Mouse (Mus musculus) cerebellum, postnatal 14 days (tissue): ENCODE results near the gene Dbil5.

Source experiments
- DNase-seq, 2 experiments: peaks; one replicate each; pipeline ENCODE4 v3.0.0; 2021; ENCODE audit warnings: mixed read lengths in 2 of 2

Dbil5 gene

GRCm38 (mm10) chr11:76239750-76240149 is 22.3 kb downstream of the Dbil5 start:
- no peak for DNase-seq

- peak; percentile 96 to 98 for DNase-seq
Measured at GRCm38 (mm10) chr11:76242901-76243810, 25.7 kb downstream of the Dbil5 start, which contains the start of the genes Mrm3 and Glod4. TSS of gene Mrm3 (plus strand) at chr11:76243715. TSS of gene Glod4 (minus strand) at chr11:76243725.

DNA sequence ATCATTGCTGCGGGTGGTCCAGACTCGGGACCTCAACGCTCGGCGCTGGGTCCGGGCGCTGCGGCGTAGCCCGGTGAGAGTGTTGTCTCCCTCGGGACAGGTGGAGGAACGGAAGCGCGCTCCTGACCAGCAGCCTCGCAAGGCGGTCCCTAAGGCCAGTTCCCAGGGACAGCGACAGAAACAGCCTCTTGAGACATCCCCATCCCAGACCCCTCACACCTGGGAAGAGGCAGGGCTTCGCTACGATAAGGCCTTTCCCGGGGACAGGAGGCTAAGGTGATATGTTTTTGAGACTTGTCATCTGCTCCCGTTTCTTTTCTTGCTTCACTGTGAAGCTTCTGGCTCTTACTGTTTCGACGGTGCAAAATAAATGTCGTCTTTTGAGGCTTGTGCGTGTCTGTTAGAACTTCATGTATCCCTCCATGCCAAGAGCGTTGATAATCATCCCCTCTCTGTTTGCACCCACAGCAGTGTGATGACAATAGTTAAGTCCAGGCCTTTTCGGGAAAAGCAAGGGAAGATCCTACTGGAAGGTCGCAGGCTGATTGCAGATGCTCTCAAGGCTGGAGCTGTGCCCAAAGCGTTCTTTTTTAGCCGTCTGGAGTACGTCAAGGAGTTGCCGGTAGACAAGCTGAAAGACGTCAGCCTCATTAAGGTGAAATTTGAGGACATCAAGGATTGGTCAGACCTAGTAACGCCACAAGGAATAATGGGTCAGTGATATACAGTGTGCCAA is 26.6 kb downstream of the Dbil5 start:
- peak in 1 of 2 experiments; percentile 53 for DNase-seq

- no peak for DNase-seq
Measured at GRCm38 (mm10) chr11:76246439-76246838, 29.0 kb downstream of the Dbil5 start.

DNA sequence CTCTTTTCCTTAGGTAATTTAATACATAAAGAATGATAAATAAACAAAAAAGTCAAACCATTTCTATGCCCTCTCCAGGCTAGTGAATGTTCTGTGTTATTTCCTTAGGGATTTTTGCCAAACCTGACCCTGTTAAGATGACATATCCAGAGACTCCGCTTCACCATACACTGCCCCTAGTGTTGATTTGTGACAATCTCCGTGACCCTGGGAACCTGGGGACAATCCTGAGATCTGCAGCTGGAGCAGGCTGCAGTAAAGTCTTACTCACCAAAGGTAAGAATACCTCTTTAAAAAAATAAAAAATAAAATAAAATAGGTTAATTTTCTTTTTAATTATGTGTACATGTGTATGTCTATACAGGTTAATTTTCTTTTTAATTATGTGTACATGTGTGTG is 29.8 kb downstream of the Dbil5 start:
- DNase-seq, result no peak

DNA sequence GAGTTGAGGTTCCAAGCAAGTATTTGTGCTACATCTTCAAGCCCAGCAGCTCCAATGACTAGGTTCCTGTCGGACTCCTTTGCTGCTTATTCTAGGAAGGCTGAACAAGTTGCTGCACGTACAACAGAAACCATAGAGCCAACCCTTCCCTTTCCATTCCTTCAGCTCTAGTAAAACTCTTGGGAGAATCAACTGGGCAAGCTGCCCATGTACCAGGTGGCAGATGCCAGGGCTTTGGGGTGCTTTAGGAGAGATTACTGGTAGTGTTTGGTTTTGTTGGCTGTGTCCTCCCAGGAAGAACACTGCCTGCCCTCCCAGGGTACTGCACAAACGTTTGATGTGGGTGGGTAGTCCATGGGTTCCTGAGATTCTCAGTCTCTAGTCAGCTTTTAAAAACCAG is 34.6 kb downstream of the Dbil5 start:
- peak; percentile 75 to 76 for DNase-seq

DNA sequence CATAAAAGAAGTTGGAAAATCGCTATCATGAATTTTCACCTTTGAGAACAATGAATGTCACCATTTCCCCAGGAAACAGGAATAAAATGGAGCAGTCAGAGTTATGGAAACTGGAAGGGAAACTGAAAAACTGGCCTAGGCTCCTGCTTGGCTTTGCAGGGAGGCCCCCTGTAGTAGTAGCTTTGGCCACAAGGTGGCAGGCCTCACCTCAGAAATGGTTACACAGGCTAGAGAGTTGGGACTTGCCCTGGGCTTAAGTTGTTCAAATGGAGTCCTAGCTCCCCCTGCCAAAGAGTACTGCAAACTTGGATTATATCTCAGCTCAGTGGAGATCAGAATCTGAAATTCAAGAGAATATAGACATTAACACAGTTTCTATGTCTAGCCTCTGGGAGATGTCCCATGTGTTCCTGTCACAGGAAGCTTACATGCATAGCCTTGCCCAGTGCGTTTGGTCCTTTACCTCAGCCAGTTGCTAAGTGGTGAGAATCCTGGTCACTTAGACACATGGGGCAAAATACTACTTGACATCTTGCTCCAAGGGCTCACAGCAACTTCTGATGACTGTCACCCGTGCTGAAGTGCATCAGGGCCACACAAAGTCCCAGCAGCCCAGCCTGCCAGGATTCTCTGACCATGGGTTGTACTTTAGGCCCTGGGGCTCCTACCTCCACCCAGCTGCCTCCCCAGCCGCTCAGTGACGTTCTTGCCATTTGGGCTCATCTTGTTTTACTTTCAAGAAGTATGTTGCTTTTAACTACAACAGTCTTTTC is 35.9 kb downstream of the Dbil5 start:
- DNase-seq, result peak; percentile 94 to 95

- no peak for DNase-seq
Measured at GRCm38 (mm10) chr11:76253918-76254264, 36.5 kb downstream of the Dbil5 start.

DNA sequence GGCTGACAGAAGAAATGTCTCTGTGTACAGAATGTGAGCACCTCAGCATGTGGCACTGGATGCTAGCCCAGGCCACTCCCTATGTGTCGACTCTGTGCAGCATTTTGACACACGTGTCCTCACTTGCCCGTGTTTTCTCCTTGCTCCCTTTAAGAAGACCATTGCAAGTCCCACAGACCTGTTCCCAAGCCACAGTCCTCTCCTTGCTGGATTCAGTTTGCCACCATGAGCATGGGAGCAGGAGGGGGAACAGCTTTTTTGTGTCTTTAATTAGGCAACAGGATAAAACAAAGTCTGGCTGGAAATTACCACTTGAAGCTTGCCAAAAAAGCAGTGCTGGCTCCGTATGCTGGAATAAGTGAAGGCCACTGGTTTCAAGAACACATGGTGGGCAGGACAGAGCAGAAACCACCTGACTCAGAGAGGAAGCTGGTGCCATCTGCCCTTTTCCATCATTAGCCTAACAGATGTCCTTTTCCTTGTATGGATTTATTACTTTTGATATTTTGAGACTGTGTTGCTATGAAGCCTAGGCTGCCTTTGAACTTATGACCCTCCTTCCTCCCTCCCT is 38.1 kb downstream of the Dbil5 start:
- peak; percentile 88 for DNase-seq

DNA sequence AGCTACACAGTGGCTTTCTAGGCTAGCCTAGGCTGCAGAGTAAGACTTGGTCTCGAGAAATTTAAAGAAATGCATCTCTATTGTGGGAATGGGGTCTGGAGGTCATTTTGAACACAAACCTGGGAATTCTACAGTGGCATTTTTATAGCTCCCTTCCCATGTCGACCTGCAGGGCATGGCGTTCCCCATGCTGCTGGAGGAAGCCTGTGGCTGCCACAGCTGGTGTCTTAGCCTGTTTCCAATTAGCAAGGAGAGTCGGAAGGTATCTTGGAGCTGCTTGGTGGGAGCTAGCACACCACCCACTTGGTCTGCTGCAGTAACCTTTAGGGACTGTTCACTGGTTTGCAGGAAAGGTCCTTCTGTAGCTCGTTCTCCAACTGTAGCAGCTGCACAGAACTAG is 38.7 kb downstream of the Dbil5 start:
- no peak for DNase-seq

DNA sequence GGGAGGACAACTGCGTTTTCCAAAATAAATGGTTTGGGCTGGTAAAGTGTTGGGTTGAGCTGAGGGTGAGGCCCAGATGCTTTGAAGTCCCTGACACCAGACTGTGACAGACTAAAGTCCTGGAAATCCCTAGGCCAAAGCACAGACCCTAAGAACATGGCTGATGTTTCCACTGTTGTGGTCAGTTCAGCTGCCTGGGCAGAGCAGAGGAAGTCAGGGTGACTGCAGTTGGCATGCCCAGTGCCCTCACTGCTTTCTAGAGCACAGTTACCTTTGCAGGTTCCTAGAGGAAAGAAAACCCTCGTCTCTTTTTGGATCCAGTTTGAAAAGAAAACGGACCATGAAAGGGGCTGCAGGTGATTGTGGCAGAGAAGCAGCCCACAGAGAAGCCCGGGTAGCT is 40.0 kb downstream of the Dbil5 start:
- DNase-seq, result no peak

GRCm38 (mm10) chr11:76258511-76258910 is 41.1 kb downstream of the Dbil5 start:
- DNase-seq, result peak in 1 of 2 experiments; percentile 28

DNA sequence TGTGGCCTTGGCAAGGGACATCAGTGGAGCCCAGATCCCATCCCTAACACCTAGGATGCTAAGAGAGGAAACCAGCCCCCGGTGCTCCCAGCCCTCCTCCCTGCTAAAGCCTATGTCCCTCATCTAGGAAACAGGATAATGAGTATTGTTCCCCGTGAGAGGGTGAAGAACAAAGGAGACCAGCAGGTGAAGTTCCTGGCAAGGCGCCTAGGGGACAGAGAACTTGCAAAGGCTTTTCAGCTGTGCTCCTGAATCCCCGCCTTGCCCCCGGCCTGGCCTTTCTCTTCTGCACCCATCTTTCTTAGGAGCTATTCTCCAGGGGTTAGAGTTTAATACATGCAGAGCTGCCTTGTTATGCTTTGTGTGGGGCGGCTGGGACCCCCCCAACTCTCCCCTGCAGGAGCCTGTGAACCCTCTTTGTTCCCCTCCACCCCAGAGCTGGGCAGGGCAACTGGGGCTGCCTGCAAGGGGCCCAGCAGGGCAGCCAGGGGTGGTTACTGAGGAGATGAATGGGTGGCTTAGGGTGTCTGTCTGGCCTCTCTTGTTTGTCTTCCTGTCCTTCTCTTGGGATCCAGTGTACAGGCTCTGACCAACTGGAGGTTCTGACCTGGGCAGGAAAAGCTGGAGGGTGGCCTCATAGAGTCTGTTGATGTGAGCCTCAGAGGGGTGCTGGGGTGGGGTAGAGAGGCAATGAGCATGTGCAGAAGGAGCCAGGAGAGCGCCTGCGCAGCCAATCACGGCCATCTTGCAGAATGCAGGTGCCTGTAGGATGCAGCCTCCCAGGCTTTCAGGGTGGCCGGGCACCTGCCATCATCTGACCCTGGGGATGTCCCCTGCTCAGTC is 43.0 kb downstream of the Dbil5 start:
- peak in 1 of 2 experiments; percentile 60 for DNase-seq

- DNase-seq, result no peak
Measured at GRCm38 (mm10) chr11:76261224-76261623, 43.8 kb downstream of the Dbil5 start.

DNA sequence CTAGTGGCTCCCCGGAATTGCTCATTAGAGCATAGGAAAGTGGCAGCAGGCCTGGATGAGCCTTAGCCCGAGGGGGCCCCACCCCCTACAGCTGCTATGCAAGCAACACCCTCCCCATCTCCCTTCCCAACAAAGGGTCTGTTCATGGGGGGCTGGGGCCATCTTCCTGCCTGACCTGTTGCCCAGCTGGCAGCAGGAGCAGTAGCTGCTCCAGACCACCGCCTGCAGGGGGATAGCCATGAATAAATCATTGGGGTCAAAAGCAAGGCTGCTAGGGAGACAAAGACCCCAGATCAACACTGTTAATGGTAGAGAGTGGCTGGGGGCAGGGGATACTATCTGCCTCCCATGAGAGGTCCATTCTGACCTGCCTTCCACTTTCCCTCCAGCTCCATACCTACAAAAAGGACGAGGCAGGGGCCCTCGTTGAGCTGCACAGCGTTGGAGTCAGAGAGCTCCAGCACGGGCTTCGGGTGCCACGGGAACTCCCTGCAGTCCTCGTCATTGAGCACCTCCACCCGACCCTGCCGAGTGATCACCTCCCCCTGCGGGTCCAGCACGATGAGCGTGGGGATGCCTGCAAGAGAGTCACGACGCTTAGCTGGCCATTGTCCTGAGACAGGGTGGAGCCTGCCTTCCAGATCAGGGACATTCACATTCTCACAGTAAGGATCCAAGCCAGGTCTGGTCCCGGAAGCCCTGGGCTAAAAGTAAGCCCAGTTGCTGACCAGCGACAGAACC is 45.4 kb downstream of the Dbil5 start:
- peak in 1 of 2 experiments; percentile 43 for DNase-seq

GRCm38 (mm10) chr11:76267550-76267949 is 50.1 kb downstream of the Dbil5 start:
- no peak for DNase-seq

- no peak for DNase-seq
Measured at GRCm38 (mm10) chr11:76268001-76268459, 50.6 kb downstream of the Dbil5 start.
